Mouse (Mus musculus) right cerebral cortex, adult 2 months (tissue): ENCODE data around the gene Zcwpw1.
"Not testable (repeated sequence)": the region's sequence is repeated elsewhere in the genome, so short reads cannot be mapped to it uniquely, and the experiment has no call there.

Experiments
- DNase-seq, 2 experiments: peaks; one replicate each; pipeline ENCODE4 v3.0.0; 2021 to 2022; ENCODE audit warnings: low spot score in 2 of 2

Zcwpw1 gene

DNA sequence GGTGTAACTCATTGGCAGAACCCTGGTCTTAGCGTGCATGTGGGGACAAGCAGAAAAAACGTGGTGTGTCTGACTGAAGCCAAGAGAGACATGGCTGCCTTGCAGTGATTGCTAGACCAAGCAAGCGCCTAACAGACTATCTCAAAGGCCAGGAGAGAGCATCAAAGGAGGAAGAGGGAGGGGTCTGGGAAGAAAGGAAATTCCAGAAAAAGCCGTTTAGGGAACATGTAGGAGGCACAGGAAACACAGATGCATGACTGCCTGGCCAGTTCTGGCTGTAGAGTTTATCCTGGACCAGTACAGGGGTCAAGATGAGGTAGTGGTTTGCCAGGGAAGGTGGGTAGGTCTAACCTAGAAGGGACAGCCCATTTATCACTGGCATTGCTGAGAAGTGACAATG is 45.9 kb downstream of the Zcwpw1 start:
- no peak for DNase-seq

- DNase-seq: not testable (repeated sequence)
Observed at GRCm38 (mm10) chr5:137835966-137836520, 48.4 kb downstream of the Zcwpw1 start, which contains the start of gene Pilra. Pilra (minus strand) TSS chr5:137836281.

- no peak for DNase-seq
Observed at GRCm38 (mm10) chr5:137836611-137837010, 49.0 kb downstream of the Zcwpw1 start.

GRCm38 (mm10) chr5:137837110-137837509 is 49.5 kb downstream of the Zcwpw1 start:
- DNase-seq: not testable (repeated sequence)

- not testable (repeated sequence) for DNase-seq
Observed at GRCm38 (mm10) chr5:137850313-137850712, 62.7 kb downstream of the Zcwpw1 start.

DNA sequence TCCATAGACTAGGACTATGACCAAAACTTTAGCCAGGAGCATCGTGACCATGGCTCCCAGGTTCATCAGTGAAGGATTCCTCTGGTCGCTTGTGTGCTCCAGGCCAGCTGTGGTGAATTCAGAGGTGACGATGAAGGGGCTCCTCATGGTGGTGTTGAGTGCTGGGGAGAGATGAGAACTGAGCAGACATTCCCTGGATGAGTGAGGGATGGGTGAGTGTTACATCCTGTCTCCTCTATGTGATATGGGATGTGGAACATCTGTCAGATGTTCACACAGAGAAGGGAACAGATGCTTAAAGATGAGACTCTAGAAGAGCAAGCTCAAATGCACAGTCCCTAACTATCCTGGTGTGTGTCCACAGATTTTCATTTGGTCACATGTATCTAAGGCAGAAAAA is 67.3 kb downstream of the Zcwpw1 start:
- not testable (repeated sequence) for DNase-seq

GRCm38 (mm10) chr5:137856870-137857269 is 69.3 kb downstream of the Zcwpw1 start:
- DNase-seq: not testable (repeated sequence)

GRCm38 (mm10) chr5:137857960-137858710 is 70.5 kb downstream of the Zcwpw1 start, which contains the start of gene Pilrb1:
Pilrb1 (minus strand) TSS chr5:137858106.
- DNase-seq: not testable (repeated sequence)

- DNase-seq: not testable (repeated sequence)
Observed at GRCm38 (mm10) chr5:137864008-137864407, 76.4 kb downstream of the Zcwpw1 start.

GRCm38 (mm10) chr5:137868600-137868999 is 81.0 kb downstream of the Zcwpw1 start:
- not testable (repeated sequence) for DNase-seq

- not testable (repeated sequence) for DNase-seq
Observed at GRCm38 (mm10) chr5:137871644-137872380, 84.2 kb downstream of the Zcwpw1 start, which contains the start of gene Pilrb2. Pilrb2 (minus strand) TSS chr5:137871815.
